Mouse (Mus musculus): Measurements from ENCODE around the gene H6pd.
A peak's percentile ranks its signal among the peaks of the same experiment; 100 is the strongest.

Gene H6pd

GRCm38 (mm10) chr4:149944214-149944613, 64.6 kb downstream of the H6pd start:
- DNase-seq (ENCODE audit: inconsistent ontology term), result no peak

GRCm38 (mm10) chr4:149942831-149943741, 65.7 kb downstream of the H6pd start:
- peak; percentile 79 for DNase-seq (ENCODE audit: inconsistent ontology term)

GRCm38 (mm10) chr4:149941067-149941755, 67.6 kb downstream of the H6pd start:
- DNase-seq (ENCODE audit: inconsistent ontology term), result no peak

GRCm38 (mm10) chr4:149938701-149939100, 70.1 kb downstream of the H6pd start:
- no peak for DNase-seq (ENCODE audit: inconsistent ontology term)

DNA sequence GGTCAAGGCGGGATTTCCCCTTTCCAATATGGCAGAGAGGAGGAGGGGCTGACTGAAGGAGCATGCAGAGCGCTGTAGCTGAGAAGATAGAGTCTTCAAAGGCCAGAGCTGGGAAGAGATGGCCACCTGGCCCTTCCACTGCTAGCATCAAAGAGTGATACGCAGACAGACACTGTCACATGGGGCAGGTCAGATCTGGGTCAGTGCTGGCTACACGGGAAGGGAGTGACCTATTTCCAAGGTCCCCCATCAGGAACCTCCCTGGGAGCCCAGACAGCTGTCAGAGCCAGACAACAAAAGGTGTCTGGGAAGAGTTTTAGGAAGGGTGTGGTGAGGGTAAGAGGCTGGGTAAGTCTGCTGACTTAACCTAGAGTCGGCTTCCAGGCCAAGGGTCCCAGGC, 71.9 kb downstream of the H6pd start:
- no peak for DNase-seq (ENCODE audit: inconsistent ontology term)

DNA sequence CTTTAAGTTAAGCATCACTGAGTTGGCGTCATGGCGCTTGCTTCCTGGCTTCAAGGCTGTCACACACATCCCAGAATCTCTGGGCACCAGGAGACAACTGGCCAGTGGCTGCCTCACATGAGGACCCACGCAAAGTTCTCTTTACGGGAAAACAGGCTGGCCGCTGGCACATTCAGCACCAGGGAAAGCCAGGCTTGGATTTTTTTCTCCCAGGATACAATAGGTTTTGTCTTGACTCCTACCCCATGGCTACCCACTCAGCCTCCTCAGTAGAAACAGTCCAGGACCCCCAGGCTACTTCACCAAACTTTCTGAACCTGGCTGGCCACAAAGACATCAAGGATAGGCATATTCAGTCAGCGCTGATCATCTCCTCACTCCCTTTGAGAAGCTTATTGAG, 73.4 kb downstream of the H6pd start:
- DNase-seq (ENCODE audit: inconsistent ontology term), result no peak

DNA sequence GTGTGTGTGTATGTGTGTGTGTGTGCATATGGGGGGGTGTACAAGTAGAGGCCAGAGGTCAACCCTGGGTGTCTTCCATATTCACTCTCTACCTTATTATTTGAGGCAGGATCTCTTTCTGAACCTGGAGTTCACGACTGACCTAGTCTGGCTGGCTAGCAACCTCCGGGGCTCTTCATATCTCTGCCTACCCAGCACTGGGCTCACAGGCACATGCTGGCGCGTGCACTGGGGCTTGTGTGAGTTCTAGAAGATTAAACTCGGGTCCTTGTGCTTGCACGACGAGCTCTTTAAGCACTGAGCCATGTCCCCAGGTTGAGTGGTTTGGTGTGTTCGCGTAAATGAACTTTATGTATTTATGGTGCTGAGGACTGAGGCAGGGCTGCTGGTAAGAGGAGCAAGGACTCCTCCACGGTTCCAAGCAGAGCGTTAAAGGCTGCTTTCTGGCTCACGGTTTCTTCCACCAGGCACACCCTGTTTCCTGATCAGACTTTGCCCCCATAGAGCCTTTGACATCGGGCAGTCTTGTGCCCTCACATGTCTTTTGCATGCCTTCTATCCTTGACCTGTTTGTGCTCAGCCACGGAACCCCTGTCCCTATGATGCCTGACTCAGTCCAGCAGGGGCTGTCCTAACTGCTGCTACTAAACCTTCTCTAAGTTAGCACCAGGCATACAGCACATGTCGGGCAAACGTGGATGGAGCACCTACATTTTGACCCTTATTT, 75.1 kb downstream of the H6pd start:
- no peak for DNase-seq (ENCODE audit: inconsistent ontology term)

DNA sequence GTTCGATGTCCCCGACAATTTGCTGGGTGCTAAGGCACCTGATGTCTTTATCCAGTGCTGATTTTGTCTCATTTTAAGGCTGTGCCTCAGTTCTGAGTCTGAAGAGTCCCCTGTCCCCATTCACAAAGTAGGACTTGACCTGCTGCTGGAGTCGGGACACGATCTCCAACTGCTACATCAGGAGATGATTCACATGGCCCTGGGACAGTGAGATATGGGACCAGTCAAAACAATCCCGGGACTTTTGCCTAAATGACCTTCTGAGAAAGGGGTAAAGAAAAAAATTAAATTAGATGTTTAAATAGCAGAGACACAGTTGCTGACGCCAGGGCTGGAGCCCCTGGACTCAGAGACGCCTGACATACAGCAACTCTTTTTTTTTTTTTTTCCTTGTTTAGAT, 75.8 kb downstream of the H6pd start:
- DNase-seq (ENCODE audit: inconsistent ontology term), result no peak

DNA sequence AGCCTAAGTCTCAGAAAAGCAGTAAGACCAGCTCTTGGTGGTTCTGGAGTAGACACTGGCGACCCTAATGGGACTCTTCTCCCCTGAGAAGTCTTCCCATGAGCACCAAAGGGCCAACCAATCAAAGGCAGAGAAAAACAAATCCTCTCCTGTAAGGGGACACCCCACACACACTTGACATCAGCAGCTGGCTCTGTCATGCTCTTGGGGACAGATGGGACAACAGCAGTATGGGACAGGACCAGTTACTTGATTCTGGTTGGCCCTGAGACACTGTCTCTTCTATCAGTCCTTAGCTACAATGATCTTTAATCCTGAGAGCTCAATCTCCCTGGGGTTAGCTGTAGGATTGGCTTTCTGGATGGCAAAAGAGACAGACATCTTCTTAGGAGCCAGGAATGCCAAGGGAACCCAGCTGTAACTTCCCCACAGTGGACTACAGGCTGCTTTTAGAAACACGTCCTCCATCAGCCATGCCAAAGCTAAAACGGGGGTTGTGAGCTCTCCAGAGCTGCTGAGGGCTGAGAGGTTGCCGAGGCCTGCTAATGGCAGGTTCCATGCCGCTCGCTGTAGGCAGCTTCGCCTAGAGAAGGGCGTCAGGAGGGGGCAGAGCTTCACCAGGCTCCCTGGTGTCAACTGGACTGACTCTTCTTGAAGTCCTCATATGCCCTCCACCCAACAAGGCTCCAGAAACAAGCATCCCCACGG, 76.6 kb downstream of the H6pd start:
- no peak for DNase-seq (ENCODE audit: inconsistent ontology term)

GRCm38 (mm10) chr4:149930755-149931154, 78.1 kb downstream of the H6pd start:
- DNase-seq (ENCODE audit: inconsistent ontology term), result no peak
